Mouse (Mus musculus) megakaryocyte-erythroid progenitor cell, adult 5 weeks (primary cell): ENCODE data around the gene Gm8660. TPM values are rescaled to one million over a fixed set of nuclear protein-coding genes. Genes with fewer than 3 reads are reported as not detected.

Source experiments
- polyA plus RNA-seq: library from polyadenylated mRNA; stranded (reverse); fragments of >175 nt; gene quantifications from 2 replicates; pipeline ENCODE4 v1.2.3, GENCODE M21; 2012

The Gm8660 gene
- polyA plus RNA-seq: not detected in 2 replicates

GRCm38 (mm10) chr7:22370939-22371338 lies at the start of gene Gm8660:
Gm8660 (minus strand) TSS chr7:22371039.

DNA sequence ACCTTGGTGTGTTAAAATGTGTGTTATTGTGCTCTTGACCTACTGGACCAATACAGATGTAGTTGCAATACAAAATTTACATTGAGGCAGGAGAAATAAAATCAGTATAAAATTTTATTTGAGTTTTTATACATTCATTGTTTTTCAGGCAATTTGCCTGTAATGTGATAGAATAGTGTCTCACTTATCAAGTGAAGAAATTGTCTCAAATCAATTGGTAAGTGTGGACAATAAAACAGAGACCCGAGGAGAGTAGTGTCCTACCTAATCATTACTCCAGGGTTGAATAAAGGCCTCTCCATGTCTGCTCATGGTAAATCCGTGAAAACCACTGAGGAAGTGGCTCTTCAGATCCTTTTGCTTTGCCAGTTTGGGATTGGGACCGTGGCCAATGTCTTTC lies 42.4 kb upstream of the Gm8660 start, which contains the start of gene Vmn1r148:
Gene Vmn1r148 (plus strand): TSS at position 301 of the 400 bp plus-strand sequence.

GRCm38 (mm10) chr7:22329617-22330016 lies 41.2 kb downstream of the Gm8660 start, which contains the start of gene Gm4187:
Gm4187 (minus strand) TSS chr7:22329717.

Other genes starting within 250 kb of the Gm8660 start
- gene Gm10666, start 236.3 kb downstream of the Gm8660 start, polyA plus RNA-seq: not detected in 2 replicates
- not detected in 2 replicates for gene Vmn1r142, start 207.0 kb downstream of the Gm8660 start, polyA plus RNA-seq
- not detected in 2 replicates for gene Vmn1r143, start 181.7 kb downstream of the Gm8660 start, polyA plus RNA-seq
- not detected in 2 replicates for gene Gm8653, start 169.8 kb downstream of the Gm8660 start, polyA plus RNA-seq
- gene Gm8453, start 141.6 kb downstream of the Gm8660 start, polyA plus RNA-seq: not detected in 2 replicates
- not detected in 2 replicates for gene Gm4187, start 41.3 kb downstream of the Gm8660 start, polyA plus RNA-seq
- gene Vmn1r148, start 42.5 kb upstream of the Gm8660 start, polyA plus RNA-seq: not detected in 2 replicates
- not detected in 2 replicates for gene Vmn1r149, start 67.2 kb upstream of the Gm8660 start, polyA plus RNA-seq
- not detected in 2 replicates for gene Gm10665, start 93.0 kb upstream of the Gm8660 start, polyA plus RNA-seq
- not detected in 2 replicates for gene Vmn1r151, start 128.6 kb upstream of the Gm8660 start, polyA plus RNA-seq
- not detected in 2 replicates for gene Vmn1r152, start 151.9 kb upstream of the Gm8660 start, polyA plus RNA-seq
- not detected in 2 replicates for gene Gm8677, start 163.8 kb upstream of the Gm8660 start, polyA plus RNA-seq
- not detected in 2 replicates for gene Gm4201, start 194.3 kb upstream of the Gm8660 start, polyA plus RNA-seq
- not detected in 2 replicates for gene Gm4565, start 217.1 kb upstream of the Gm8660 start, polyA plus RNA-seq